Mouse (Mus musculus) 416B (cell line): ENCODE data around the gene Gm3194.
"Not testable (repeated sequence)": the region's sequence is repeated elsewhere in the genome, so short reads cannot be mapped to it uniquely, and the experiment has no call there.

Experiments used
- DNase-seq: peaks from one replicate; pipeline ENCODE4 v3.0.0; 2011; ENCODE audit warnings: low read depth

Gene Gm3194

GRCm38 (mm10) chr14:5455367-5455766 lies at the start of gene Gm3194:
Gene Gm3194 (minus strand): TSS chr14:5455467.
- not testable (repeated sequence) for DNase-seq

- DNase-seq, result not testable (repeated sequence)
These were observed 46.1 kb upstream of the Gm3194 start, which contains the start of gene Gm3488 for GRCm38 (mm10) chr14:5501374-5501773. Gene Gm3488 (plus strand): TSS chr14:5501674.

- not testable (repeated sequence) for DNase-seq
These were observed 28.6 kb upstream of the Gm3194 start, which contains the start of gene Gm3187 for GRCm38 (mm10) chr14:5483907-5484306. Gene Gm3187 (plus strand): TSS chr14:5484207.

GRCm38 (mm10) chr14:5477730-5478129 lies 22.5 kb upstream of the Gm3194 start, which contains the start of gene Gm8246:
Gene Gm8246 (minus strand): TSS chr14:5477830.
- DNase-seq, result not testable (repeated sequence)

- DNase-seq, result not testable (repeated sequence)
These were observed 5.2 kb upstream of the Gm3194 start for GRCm38 (mm10) chr14:5460469-5460868.

- DNase-seq, result not testable (repeated sequence)
These were observed 66.3 kb downstream of the Gm3194 start, which contains the start of gene Gm3500 for GRCm38 (mm10) chr14:5388949-5389348. Gene Gm3500 (minus strand): TSS chr14:5389049.
